Mouse (Mus musculus): ENCODE data around the gene Ly6g6f.

Ly6g6f gene

GRCm38 (mm10) chr17:35105740-35106389 lies 20.5 kb upstream of the Ly6g6f start:
- DNase-seq, result peak; percentile 38

- DNase-seq, result no peak
Observed at GRCm38 (mm10) chr17:35104754-35105153, 19.3 kb upstream of the Ly6g6f start.

DNA sequence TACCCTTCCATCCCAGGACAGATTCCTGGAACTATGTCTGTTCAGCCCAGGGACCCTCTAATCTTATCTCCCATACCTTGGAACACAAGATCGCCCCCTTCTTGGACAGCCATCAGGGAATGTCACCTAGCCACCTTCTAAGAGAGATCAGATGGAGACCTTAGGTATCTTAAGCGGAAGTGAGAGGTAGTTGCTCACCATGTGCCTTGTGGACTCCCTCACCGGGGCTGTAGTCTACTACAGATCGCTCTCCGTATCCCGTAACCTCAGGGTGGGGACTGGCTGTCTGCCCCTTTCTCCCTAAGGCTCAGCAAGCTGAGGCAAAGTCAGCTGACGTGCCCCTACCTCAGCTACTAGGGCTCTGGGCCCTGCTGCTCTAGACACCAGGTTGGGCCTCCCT lies 18.7 kb upstream of the Ly6g6f start:
- DNase-seq, result no peak

DNA sequence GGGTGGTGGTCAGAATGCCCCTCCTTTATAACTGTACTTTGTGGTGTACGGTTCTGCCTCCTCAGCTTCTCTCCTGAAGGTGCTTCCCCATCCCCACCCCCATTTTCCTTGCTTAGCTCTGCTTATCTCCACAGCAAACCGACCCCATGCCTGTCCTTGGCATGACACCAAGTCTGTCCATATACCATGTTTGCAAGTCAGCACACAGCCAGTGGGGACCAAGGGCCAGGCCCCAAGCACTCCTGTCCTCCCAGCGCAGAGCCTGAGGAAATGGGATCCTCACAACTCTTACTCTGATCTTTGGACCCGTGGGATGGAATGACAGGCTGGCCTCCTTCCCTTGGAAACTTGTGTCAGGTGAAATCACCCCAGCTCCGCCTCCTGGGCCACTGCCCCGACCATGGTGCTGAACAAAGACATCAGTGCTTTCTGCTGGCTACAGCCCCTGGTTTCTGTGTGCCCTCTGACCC lies 17.8 kb upstream of the Ly6g6f start:
- no peak for DNase-seq

- DNase-seq, result no peak
Observed at GRCm38 (mm10) chr17:35102299-35102698, 16.9 kb upstream of the Ly6g6f start.

GRCm38 (mm10) chr17:35101161-35101560 lies 15.8 kb upstream of the Ly6g6f start:
- DNase-seq, result no peak

DNA sequence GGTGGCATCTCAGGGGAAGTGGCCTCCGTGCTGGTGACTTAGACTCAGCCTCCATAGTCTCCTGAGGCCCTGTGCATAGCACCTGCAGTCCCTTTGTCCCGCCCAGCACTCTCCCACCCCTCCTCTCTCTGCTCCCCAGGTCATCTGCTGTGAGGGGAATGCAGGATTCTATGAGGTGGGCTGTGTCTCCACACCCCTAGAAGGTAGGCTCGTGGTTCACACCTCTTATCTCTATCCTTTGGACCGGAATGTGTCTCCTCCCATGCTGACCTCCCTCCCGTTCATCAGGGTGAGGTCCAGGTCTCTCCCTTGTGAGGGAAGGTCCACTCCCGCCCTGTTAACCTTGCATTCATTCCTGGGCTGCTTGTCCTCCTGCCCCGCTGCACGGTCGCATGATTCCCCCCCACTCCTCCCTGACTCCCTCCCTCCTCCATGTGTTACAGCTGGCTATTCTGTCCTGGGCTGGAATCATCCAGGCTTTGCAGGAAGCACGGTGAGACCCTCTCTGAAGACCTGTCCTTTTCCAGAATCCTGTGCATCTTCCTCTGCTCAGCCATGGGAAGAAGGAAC lies 14.9 kb upstream of the Ly6g6f start:
- no peak for DNase-seq

DNA sequence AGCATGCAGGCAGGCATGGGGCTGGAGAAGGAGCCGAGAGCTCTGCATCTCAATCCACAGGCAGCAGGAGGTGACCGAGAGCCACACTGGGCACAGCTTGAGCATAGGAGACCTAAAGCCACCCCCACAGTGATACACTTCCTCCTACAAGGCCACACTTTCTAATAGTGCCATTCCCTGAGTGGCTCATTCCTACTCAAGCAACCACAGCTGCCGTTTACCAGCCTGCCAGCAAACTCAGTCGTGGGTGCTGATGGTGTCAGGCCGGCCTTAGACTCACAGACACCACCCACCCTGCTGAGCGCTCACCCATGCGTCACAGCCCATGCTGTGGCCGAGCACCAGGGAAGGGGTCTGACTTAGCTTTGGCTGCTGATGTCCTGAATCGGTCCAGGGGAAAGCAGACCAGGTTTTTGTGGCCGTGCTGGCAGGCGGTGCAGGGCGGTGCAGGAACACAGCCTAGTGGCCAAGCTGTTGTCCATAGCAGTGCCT lies 11.8 kb upstream of the Ly6g6f start:
- DNase-seq, result no peak

- no peak for DNase-seq
Observed at GRCm38 (mm10) chr17:35096597-35096996, 11.2 kb upstream of the Ly6g6f start.

DNA sequence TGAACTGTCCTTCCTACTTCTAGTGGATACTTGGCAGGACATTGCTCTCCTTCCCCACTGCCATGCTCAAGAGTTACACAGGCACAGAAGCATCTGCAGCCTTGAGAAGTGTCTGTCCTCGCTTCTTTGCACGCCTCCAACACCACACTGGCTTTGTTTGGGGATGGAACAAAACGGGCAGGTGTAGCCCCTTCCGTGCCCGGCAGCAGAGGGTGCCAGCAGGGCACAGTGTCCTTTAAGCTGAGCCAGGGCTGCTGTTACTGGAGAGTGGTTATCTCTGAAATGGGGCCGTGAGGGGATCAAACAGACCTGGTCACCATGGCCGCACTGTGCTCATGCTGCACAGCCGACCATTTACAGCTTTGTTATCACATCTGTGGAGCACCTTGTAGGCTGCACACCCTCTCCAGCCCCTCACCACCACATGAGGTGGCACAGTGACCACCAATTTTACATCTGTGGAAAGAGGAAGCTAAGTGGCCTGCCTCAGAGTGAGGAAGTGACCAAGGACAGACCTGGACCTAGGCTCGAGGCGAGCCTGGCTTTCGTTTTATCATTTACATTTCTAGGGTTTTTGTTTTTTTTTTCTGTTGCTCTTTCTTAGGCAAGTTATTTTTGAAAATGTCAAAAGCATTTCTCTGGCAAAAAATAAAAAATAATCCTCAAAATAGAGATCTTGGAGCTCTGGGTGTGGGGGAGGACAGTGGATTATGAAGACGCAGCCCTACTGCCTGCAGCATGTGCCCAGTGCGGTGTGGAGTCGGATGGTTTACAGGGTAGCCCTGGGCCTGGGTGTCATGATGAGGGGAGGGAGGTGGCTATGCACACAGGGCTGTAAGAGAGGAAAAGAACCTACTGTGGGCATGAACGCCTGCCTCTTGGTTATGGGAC lies 9.3 kb upstream of the Ly6g6f start:
- DNase-seq, result no peak

GRCm38 (mm10) chr17:35092403-35093198 lies 7.2 kb upstream of the Ly6g6f start:
- DNase-seq, result no peak

DNA sequence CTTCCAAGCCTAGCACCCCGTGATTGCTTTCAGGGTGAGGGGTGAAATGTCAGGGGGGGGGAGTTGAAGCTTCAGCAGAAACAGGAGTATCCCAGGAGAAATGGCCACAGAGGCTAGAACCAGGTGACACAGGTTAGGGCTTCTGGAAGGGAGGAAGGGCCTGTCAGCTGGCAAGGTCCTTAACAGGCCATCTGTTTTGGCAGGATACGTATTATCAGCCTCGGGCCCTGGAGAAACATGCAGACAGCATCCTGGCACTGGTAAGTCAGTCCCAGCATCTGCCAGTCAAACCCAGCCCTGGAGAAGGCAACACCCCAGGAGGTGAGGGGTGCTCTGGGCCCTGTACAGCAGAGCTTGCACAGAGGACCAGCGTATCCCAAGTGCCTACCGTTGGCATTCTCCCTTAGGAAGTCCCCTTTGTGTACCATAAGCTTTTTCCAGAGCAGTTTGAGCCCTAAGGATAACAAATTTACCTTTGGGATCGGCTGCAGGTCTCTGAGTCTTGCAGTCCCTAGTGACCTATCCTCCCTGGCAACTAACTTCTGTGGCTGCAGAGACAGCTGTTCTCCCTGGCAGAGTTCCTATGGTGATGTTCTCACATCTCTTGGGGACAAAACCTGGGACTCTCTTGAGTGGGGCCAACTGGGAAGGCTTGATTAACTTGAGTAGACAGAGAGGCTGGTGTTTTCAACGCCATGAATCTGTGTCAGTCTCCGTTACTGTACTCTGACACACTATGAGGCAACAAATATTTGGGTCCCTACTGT lies 4.9 kb upstream of the Ly6g6f start:
- DNase-seq, result no peak

DNA sequence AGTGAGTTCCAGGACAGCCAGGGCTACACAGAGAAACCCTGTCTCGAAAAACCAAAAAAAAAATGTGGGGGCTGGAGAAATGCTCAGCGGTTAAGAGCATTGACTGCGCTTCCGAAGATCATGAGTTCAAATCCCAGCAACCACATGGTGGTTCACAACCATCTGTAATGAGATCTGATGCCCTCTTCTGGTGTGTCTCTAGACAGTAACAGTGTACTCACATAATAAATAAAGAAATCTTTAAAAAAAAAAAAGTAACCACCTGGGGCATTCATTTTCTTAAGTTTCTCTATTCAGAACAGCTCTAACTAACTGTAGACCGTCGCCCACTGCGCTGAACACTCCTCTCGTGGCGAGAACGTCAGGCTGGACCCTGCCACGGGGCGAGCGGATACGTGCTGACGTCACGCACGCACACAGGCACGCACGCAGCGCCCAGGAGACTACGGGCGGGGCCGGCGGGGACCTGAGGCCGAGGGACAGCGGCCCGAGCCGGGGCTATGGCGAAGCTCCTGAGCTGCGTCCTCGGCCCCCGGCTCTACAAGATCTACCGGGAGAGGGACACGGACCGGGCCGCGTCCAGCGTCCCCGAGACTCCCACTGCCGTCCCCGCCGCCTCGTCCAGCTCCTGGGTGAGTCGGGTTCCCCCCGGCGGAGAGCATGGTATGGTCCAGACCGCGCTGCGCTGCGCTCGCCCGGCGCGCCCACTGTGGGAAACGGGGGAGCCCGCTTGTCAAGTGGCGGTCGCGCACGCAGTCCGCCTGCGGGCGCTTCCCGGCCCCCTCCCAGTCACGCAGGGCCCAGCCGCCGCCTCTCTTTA lies 3.6 kb upstream of the Ly6g6f start, which contains the start of gene Abhd16a:
Gene Abhd16a, plus strand, starts transcription at position 439 of the 820 bp plus-strand sequence.
- peak; percentile 91 for DNase-seq

GRCm38 (mm10) chr17:35088151-35088550 lies 2.7 kb upstream of the Ly6g6f start:
- no peak for DNase-seq

- no peak for DNase-seq
Observed at GRCm38 (mm10) chr17:35083929-35084497, 1.4 kb downstream of the Ly6g6f start.

DNA sequence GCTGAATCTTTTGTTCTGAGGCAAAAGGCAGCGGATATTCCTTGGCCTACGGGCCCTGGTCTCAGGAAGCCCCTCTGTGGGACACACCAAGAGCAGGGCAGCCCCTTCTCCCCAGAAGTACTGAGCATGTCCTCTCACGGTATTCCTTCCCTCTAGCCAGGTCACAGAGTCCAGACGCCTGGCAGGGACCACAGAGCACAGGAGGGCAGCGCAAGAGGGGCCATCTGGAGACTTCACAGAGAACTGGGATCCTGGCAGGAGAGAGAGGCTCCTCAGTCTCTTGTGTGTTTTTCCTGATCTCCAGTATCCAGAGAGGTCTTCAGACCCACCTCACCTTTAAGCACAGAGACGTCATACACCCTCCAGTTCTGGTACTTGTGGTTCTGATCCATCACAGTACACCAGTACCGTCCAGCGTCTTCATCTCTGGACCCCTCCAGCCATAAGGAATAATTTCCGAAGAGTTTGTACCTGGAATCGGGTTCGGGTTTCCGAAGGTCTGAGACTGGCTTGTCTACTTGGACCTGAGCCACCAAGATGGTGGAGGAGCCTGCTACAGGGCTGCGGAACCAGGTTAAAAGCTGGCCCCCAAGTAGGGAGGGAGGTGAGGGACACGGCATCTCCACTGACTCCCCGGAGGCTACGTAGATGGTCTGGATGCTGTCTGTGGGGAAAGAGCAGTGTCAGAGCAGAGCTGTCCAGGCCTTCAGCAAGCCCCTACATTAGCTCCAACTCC lies 2.4 kb downstream of the Ly6g6f start:
- DNase-seq, result no peak

- no peak for DNase-seq
Observed at GRCm38 (mm10) chr17:35080710-35081109, 4.7 kb downstream of the Ly6g6f start.

DNA sequence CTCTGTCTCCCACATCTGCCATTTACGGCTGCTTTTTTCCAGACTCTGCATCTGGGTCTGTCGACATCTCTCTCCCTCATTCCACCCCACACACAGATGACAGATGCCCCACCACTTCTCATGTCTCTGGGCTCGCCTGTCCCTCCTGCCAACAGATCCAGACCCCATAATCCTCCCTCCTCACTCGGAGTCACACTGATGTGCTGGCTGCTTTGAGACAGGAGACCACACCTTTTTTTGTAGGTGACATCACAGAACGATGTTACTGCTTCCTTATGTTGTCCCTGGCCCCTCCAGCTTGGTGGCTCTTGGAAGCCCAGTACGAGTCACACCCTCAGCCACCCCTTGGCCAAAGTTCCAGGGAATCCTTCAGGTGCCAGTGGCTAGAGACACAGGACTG lies 5.2 kb downstream of the Ly6g6f start:
- no peak for DNase-seq

DNA sequence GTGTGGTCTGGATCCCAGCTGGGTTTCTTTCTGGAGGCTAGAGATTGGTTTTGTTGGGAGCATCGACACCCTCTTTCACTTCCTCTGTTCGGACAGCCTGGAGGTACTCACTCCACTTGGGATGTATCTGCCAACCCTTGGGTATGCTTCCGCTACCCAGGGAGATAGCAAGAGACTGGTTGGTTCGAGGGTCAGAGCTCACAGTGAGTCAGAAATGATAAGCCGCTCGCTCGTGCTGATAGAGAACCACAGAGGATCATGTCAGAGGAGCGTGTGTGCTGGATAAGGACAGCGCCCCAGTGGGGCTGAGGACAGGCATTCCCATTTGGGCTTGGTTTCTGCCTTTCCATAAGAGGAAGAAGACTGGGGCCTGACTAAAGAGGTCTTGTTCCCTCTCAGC lies 5.6 kb downstream of the Ly6g6f start:
- no peak for DNase-seq

- no peak for DNase-seq
Observed at GRCm38 (mm10) chr17:35077786-35078233, 7.6 kb downstream of the Ly6g6f start, which contains the start of gene Ly6g6d. TSS of gene Ly6g6d (minus strand) at chr17:35078065.

All from right cerebral cortex, postnatal 4 days (tissue).